Comparison of ENCODE assay signal across 9 mouse cellular contexts in genomic region chr2:75246082-75246743, GRCm38 (mm10).
DNase-seq lines count a peak whose midpoint lies in the region; ATAC-seq and TF ChIP-seq lines count a peak whose summit lies in the region.
"Had no signal": no experiment of that assay in that cellular context is flagged by ENCODE, and none has a peak within 500 bp of the region (broad histone marks: within the 10 kb centered on the region; RNA-seq: fewer than 3 reads in every experiment).

No protein-coding gene starts in this region.

- peak overlapping the region; percentile 40 for H3K4me2 ChIP-seq in hindbrain, postnatal 0 days (ENCODE audit: low read depth, low read length)

- DNase-seq in heart, adult 18-20 months = peak; percentile 33 to 61
- DNase-seq in heart, embryonic 10.5 days (ENCODE audit: low spot score) = no peak
- peak; percentile 64 to 78 for DNase-seq in right cerebral cortex, postnatal 10 days (ENCODE audit: low spot score in 2 of 2)
- DNase-seq in right cerebral cortex, postnatal 14 days = no peak
- peak; percentile 68 for DNase-seq in hindbrain, postnatal 0 days (ENCODE audit: low spot score)
- DNase-seq in ovary, postnatal 14 days (ENCODE audit: low spot score) = no peak
- DNase-seq in layer of hippocampus, adult 18-20 months (ENCODE audit: low spot score in 2 of 2) = no peak
- DNase-seq in urinary bladder, postnatal 10 days (ENCODE audit: low spot score) = no peak
- DNase-seq: adrenal gland, adult 8-10 months had no signal

- peak; percentile 74 for ATAC-seq in hindbrain, postnatal 0 days

- no peak overlapping the region for H3K4me3 ChIP-seq in heart, embryonic 10.5 days
- H3K4me3 ChIP-seq in hindbrain, postnatal 0 days (ENCODE audit: low read length) = 0 out of 2 replicates have a peak overlapping the region, but pooled peaks have one; percentile 10

- peaks cover 3% of the 10 kb centered on the region for H3K4me1 ChIP-seq in heart, embryonic 10.5 days
- peaks cover 16% of the 10 kb centered on the region; the same call in 1 of the 2 replicates for H3K4me1 ChIP-seq in hindbrain, postnatal 0 days (ENCODE audit: insufficient read depth, low read length)

- no peak overlapping the region for H3K9ac ChIP-seq in hindbrain, postnatal 0 days (replicated peaks; ENCODE audit: low read length)

- no peaks in the 10 kb centered on the region for H3K9me3 ChIP-seq in heart, embryonic 10.5 days
- no peaks in the 10 kb centered on the region for H3K9me3 ChIP-seq in hindbrain, postnatal 0 days (ENCODE audit: low read length)

- no peaks in the 10 kb centered on the region for H3K27me3 ChIP-seq in heart, embryonic 10.5 days (ENCODE audit: insufficient read depth, poor library complexity, severe bottlenecking)
- H3K27me3 ChIP-seq in hindbrain, postnatal 0 days (ENCODE audit: insufficient read depth, low read length) = no peaks in the 10 kb centered on the region

- WGBS in heart, embryonic 10.5 days = 32% methylated on average over 12 of the region's 12 CpGs
- WGBS in hindbrain, postnatal 0 days = 13% methylated on average over 12 of the region's 12 CpGs

- H3K36me3 ChIP-seq in heart, embryonic 10.5 days = no peaks in the 10 kb centered on the region
- no peaks in the 10 kb centered on the region for H3K36me3 ChIP-seq in hindbrain, postnatal 0 days (ENCODE audit: insufficient read depth, low read length)

- TF ChIP-seq CTCF in hindbrain, postnatal 0 days (IDR thresholded peaks at IDR 0.05; ENCODE audit: low read depth) = no peak

- H3K27ac ChIP-seq in heart, embryonic 10.5 days = no peak overlapping the region
- H3K27ac ChIP-seq in hindbrain, postnatal 0 days = peak overlapping the region; percentile 36; the same call in 1 of the 2 replicates

Comparison
In these comparisons a context has a peak if more than half of its experiments do, and no peak if none do; other contexts are left out.
1. DNase-seq: peak in heart, adult 18-20 months (2 of 2), right cerebral cortex, postnatal 10 days (2 of 2) and hindbrain, postnatal 0 days (single experiment); none in heart, embryonic 10.5 days (single experiment), right cerebral cortex, postnatal 14 days (single experiment), ovary, postnatal 14 days (single experiment), layer of hippocampus, adult 18-20 months (0 of 2) and urinary bladder, postnatal 10 days (single experiment).